Mouse (Mus musculus) heart, postnatal 0 days (tissue): Measurements from ENCODE around the gene Bola1.

Source experiments
- CTCF ChIP-seq: IDR thresholded peaks from 2 replicates; pipeline ENCODE4 v1.5.1; 2016; ENCODE audit warnings: antibody characterized with exemption, control low read depth, low read depth
- EP300 ChIP-seq: IDR thresholded peaks from 2 replicates; pipeline ENCODE4 v1.6.1; 2016; ENCODE audit warnings: antibody characterized with exemption, low read depth

- no peak for TF ChIP-seq CTCF
- TF ChIP-seq EP300 = no peak
These were observed 12.2 kb upstream of the Bola1 start for GRCm38 (mm10) chr3:96231758-96232120.
